Comparison of ENCODE assay signal across 26 mouse cellular contexts in genomic region chr3:51180341-51180940, GRCm38 (mm10).
"Had no signal": no experiment of that assay in that cellular context is flagged by ENCODE, and none has a peak within 500 bp of the region (broad histone marks: within the 10 kb centered on the region; RNA-seq: fewer than 3 reads in every experiment).

No protein-coding gene starts in this region.

- H3K4me1 ChIP-seq: heart, embryonic 10.5 days; heart, embryonic 12.5 days; hindbrain, embryonic 15.5 days; intestine, embryonic 15.5 days; limb, embryonic 10.5 days; limb, embryonic 12.5 days had no signal

- ATAC-seq: inflammation-experienced regulatory T-cells, adult 6 months; intestine, embryonic 15.5 days; intestine, postnatal 0 days; liver, postnatal 0 days had no signal

- H3K4me3 ChIP-seq: gastrocnemius, adult 2 months; heart, embryonic 10.5 days; heart, embryonic 12.5 days; hindbrain, embryonic 10.5 days; hindbrain, embryonic 15.5 days; intestine, embryonic 15.5 days; layer of hippocampus, adult 2 months; limb, embryonic 10.5 days; limb, embryonic 12.5 days; liver, embryonic 13.5 days; liver, embryonic 15.5 days had no signal

- H3K27me3 ChIP-seq: heart, embryonic 12.5 days; hindbrain, embryonic 15.5 days; intestine, embryonic 15.5 days; limb, embryonic 12.5 days; liver, embryonic 13.5 days; liver, embryonic 15.5 days had no signal

- H3K9me3 ChIP-seq: heart, embryonic 10.5 days; heart, embryonic 12.5 days; hindbrain, embryonic 10.5 days; hindbrain, embryonic 15.5 days; intestine, embryonic 15.5 days; limb, embryonic 10.5 days; limb, embryonic 12.5 days; liver, embryonic 13.5 days; liver, embryonic 15.5 days had no signal

- H3K9ac ChIP-seq: heart, embryonic 12.5 days; hindbrain, embryonic 15.5 days; intestine, embryonic 15.5 days; limb, embryonic 12.5 days; liver, embryonic 13.5 days; liver, embryonic 15.5 days; liver, postnatal 0 days had no signal

- H3K36me3 ChIP-seq: heart, embryonic 10.5 days; heart, embryonic 12.5 days; hindbrain, embryonic 10.5 days; hindbrain, embryonic 15.5 days; intestine, embryonic 15.5 days; limb, embryonic 10.5 days; limb, embryonic 12.5 days; liver, embryonic 13.5 days; liver, embryonic 15.5 days had no signal

- H3K4me2 ChIP-seq: heart, embryonic 12.5 days; hindbrain, embryonic 15.5 days; intestine, embryonic 15.5 days; limb, embryonic 12.5 days; liver, embryonic 11.5 days; liver, embryonic 13.5 days; liver, embryonic 15.5 days had no signal

- H3K27ac ChIP-seq: gastrocnemius, adult 2 months; heart, embryonic 10.5 days; hindbrain, embryonic 10.5 days; hindbrain, embryonic 15.5 days; intestine, embryonic 15.5 days; layer of hippocampus, adult 2 months; limb, embryonic 10.5 days; limb, embryonic 12.5 days; liver, embryonic 13.5 days; liver, embryonic 15.5 days had no signal

- DNase-seq: gastrocnemius, adult 2 months; gastrocnemius, postnatal 10 days; gastrocnemius, postnatal 25 days; heart, adult 18-20 months; heart, postnatal 10 days; heart, postnatal 4 days; kidney, adult 18-20 months; kidney, adult 8-10 months; kidney, postnatal 10 days; kidney, postnatal 25 days; kidney, postnatal 4 days; liver; liver, embryonic 13.5 days; liver, postnatal 0 days had no signal
